Mouse (Mus musculus) liver, adult 2 months (tissue): Measurements from ENCODE around the gene Nudt3.

ENCODE experiments used
- CTCF ChIP-seq: fragments of 200-500 bp; IDR thresholded peaks from 2 replicates; pipeline ENCODE4 v1.5.1; 2011; ENCODE audit warnings: low read depth, low read length, control low read depth
- POLR2A ChIP-seq: fragments of 200-500 bp; IDR thresholded peaks from 2 replicates; pipeline ENCODE4 v1.6.1; 2011; ENCODE audit warnings: low read length, control low read depth; ENCODE audit not compliant: insufficient read depth; ENCODE audit errors: extremely low read depth

GRCm38 (mm10) chr17:27555512-27556172 lies 67.7 kb downstream of the Nudt3 start:
- no peak for TF ChIP-seq POLR2A
- TF ChIP-seq CTCF, result no peak
